Mouse (Mus musculus) heart, embryonic 12.5 days (tissue): ENCODE data around the gene Olfr313. TPM values are rescaled to one million over a fixed set of nuclear protein-coding genes. Genes with fewer than 3 reads are reported as not detected.
"Not testable (repeated sequence)": the region's sequence is repeated elsewhere in the genome, so short reads cannot be mapped to it uniquely, and the experiment has no call there.

Experiments used
- ATAC-seq: fragments of 200-750 bp; cut with Nextera tagmentation; 2 replicates; pipeline ENCODE4 v1.8.0; 2017; ENCODE audit warnings: moderate TSS enrichment, moderate library complexity; ENCODE audit not compliant: insufficient number of reproducible peaks, low FRiP score
- H3K27ac ChIP-seq: fragments of 300-500 bp; sonication (generic); 2 replicates; pipeline ENCODE4 v1.5.1; 2016; ENCODE audit warnings: mild to moderate bottlenecking, moderate library complexity; ENCODE audit not compliant: poor library complexity, severe bottlenecking
- H3K27me3 ChIP-seq: fragments of 300-500 bp; sonication (generic); replicated peaks from 2 replicates; pipeline ENCODE4 v1.6.1; 2016; ENCODE audit warnings: mild to moderate bottlenecking, moderate library complexity
- H3K36me3 ChIP-seq: fragments of 300-500 bp; sonication (generic); 2 replicates; pipeline ENCODE4 v1.6.1; 2016; ENCODE audit warnings: mild to moderate bottlenecking, moderate library complexity
- H3K4me1 ChIP-seq: fragments of 300-500 bp; sonication (generic); replicated peaks from 2 replicates; pipeline ENCODE4 v1.6.1; 2016; ENCODE audit warnings: mild to moderate bottlenecking
- H3K4me2 ChIP-seq: fragments of 300-500 bp; sonication (generic); 2 replicates; pipeline ENCODE4 v1.6.1; 2016; ENCODE audit warnings: mild to moderate bottlenecking, moderate library complexity
- H3K4me3 ChIP-seq: fragments of 300-500 bp; sonication (generic); 2 replicates; pipeline ENCODE4 v1.5.1; 2016; ENCODE audit warnings: mild to moderate bottlenecking
- H3K9ac ChIP-seq: fragments of 300-500 bp; sonication (generic); 2 replicates; pipeline ENCODE4 v1.6.1; 2016; ENCODE audit warnings: mild to moderate bottlenecking, moderate library complexity
- H3K9me3 ChIP-seq: fragments of 300-500 bp; sonication (generic); replicated peaks from 2 replicates; pipeline ENCODE4 v1.6.1; 2016; ENCODE audit warnings: mild to moderate bottlenecking, moderate library complexity
- WGBS: fragments of 180-500 bp; shearing (Covaris S2); methylation state at CpG from one replicate; pipeline ENCODE4 v1.1.7; 2016; 5-methylcytosine and 5-hydroxymethylcytosine counted together
- polyA plus RNA-seq: library from polyadenylated mRNA; unstranded; fragments of >200 nt; fragmentation: Nextera tagmentation; extraction: Ambion mirVana; gene quantifications from 2 replicates; pipeline ENCODE4 v1.2.1, GENCODE M21; 2016

Olfr313 gene
- polyA plus RNA-seq, 1 experiment from 2014 or later, result not detected

DNA sequence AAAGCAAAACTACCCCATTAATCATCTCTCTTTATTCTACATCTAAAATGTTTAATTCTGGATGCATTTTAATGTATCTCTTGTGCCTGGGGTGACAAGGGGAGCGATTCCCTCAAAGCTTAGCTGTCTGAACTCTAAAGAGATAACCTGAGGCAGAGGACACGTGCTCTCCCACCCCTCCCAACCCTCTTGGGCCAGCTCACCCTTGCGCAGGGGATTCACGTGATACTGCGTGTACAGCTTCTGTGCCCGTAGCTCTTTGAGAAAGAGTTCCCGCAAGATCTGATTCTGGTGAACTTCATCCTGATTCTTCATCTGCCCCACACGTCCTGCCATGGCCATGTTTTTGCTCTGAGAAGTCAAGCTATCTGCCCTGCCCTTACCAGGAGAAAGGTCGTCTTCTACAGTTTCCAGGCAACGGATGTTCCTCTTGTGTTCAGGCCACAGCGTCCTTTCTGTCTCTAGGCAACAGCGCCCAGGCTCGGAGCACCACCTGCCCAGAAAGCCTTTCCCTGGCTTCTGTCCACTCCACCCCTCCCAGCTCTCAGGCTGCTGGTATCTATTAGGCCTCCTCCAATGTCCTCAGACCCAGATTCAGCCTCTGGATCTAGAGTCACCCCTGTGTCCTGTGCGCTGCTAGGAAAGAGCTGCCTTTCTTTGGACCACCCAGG, 13.1 kb upstream of the Olfr313 start, which contains the start of gene Fam183b:
Gene Fam183b (minus strand): TSS at position 403 of the 671 bp plus-strand sequence.
- no peaks in the 10 kb centered on the region for H3K36me3 ChIP-seq
- peak within 1 kb of the TSS; percentile 40; the same call in 1 of the 2 replicates for H3K4me2 ChIP-seq
- H3K27me3 ChIP-seq, result peaks cover 4% of the 10 kb centered on the region; the same call in 1 of the 2 replicates
- whole genome bisulfite sequencing, result 41% methylated on average over 14 of the region's 14 CpGs
- 0 out of 2 replicates have a peak, but pooled peaks cover 10% of the 10 kb centered on the region for H3K4me1 ChIP-seq
- H3K4me3 ChIP-seq, result no peak within 1 kb of the TSS
- no peak within 1 kb of the TSS for H3K9ac ChIP-seq
- ATAC-seq, result peak; percentile 42; the same call in 1 of the 2 replicates
- H3K9me3 ChIP-seq, result no peaks in the 10 kb centered on the region
- no peak within 1 kb of the TSS for H3K27ac ChIP-seq

DNA sequence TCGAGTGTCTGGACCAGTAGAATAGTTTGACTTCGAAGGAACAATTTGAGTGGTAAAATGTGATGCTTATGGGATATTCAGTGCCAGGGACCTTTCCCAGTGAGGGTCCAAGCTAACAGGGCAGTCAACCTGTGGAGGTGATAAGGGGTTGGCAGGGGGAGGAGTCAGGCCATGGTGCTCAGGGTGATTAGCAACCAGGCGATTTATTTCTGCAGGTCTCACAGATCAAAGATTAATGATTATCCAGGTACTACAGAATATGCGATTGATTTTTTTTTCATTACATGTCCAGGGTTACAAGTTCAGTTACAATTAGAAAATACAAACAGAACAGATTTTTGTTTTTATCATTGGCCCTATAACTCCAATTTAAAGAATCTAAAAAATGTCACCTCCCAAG, 10.9 kb upstream of the Olfr313 start:
- H3K9me3 ChIP-seq, result no peaks in the 10 kb centered on the region
- WGBS, result 67% methylated on average over 4 of the region's 4 CpGs
- H3K4me1 ChIP-seq, result 0 out of 2 replicates have a peak, but pooled peaks cover 10% of the 10 kb centered on the region
- no peaks in the 10 kb centered on the region for H3K36me3 ChIP-seq
- no peak overlapping the region for H3K4me3 ChIP-seq
- no peak overlapping the region for H3K4me2 ChIP-seq
- ATAC-seq, result no peak
- H3K27me3 ChIP-seq, result peaks cover 3% of the 10 kb centered on the region; the same call in 1 of the 2 replicates
- no peak overlapping the region for H3K9ac ChIP-seq
- H3K27ac ChIP-seq, result no peak overlapping the region

DNA sequence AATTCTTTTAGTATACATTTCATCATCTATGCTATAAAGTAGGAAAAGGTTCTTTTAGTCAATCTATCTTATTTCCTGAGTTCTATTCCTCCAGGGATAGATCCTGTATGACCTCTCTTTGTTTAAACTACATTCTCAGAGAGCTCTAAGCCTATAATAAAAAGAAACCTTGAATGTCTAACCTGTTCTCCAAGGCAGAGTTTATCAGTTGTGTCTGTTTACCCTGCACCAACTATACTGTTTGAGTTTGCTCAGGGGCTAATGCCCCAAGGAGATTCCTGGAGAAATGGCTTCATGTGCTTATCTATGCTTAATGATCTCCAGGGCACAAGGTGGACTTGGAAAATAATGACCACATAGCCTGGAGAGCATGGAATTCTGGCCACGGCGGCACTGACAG, 10.4 kb upstream of the Olfr313 start:
- WGBS, result 57% methylated on average over 2 of the region's 2 CpGs
- Histone ChIP-seq H3K36me3 (no peaks in the 10 kb centered on the region), H3K27ac (no peak overlapping the region), H3K9me3 (no peaks in the 10 kb centered on the region), H3K4me2 (no peak overlapping the region), H3K4me3 (no peak overlapping the region), H3K9ac (no peak overlapping the region), H3K4me1 (0 out of 2 replicates have a peak, but pooled peaks cover 10% of the 10 kb centered on the region), H3K27me3 (no peaks in the 10 kb centered on the region)
- ATAC-seq, result no peak

DNA sequence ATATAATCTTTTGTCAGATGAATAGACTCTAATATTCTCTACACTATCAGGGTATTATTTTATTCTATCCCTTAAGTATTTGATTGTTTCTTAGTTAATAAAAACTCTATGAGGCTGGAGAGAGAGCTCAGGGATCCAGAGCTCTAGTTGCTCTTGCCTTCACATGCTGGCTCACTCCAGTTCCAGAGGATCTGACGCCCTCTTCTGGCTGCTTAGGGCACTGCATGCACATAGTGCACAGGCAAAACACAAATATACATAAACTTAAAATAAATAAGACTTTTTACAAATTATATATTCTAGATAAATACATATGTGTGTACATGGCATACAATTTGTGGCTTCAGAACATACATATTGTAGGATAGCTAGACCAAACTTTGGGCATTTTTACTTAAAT, 2.8 kb upstream of the Olfr313 start:
- H3K9me3 ChIP-seq, result no peaks in the 10 kb centered on the region
- H3K4me3 ChIP-seq, result no peak overlapping the region
- H3K4me2 ChIP-seq, result no peak overlapping the region
- no peaks in the 10 kb centered on the region for H3K36me3 ChIP-seq
- 5% methylated on average over 1 of the region's 1 CpGs for WGBS
- no peaks in the 10 kb centered on the region for H3K27me3 ChIP-seq
- no peaks in the 10 kb centered on the region for H3K4me1 ChIP-seq
- H3K9ac ChIP-seq, result no peak overlapping the region
- ATAC-seq, result no peak
- no peak overlapping the region for H3K27ac ChIP-seq

DNA sequence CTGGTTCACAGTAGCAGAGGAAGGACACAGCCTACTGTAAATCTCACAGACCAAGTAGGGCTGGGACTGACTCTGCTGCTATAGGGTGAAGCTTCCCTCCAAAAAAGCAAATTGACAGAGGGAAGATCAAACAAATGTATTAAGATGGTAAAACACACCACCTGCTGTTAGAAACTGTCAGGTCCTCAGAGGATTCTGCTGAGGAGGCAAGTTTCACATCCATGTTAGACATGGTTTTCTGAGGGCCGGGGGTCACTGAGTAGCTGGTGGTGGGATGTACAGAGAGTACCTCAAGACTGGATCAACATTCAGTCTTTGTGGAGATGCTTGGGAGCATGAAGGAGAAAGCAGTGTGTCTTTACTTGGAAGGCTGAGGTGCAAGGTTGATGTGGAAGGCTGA, 876 bp downstream of the Olfr313 start:
- H3K4me2 ChIP-seq, result no peak overlapping the region
- H3K9me3 ChIP-seq, result no peaks in the 10 kb centered on the region
- no peak overlapping the region for H3K9ac ChIP-seq
- H3K27me3 ChIP-seq, result no peaks in the 10 kb centered on the region
- no peak overlapping the region for H3K27ac ChIP-seq
- no peak for ATAC-seq
- no peak overlapping the region for H3K4me3 ChIP-seq
- 80% methylated on average over 1 of the region's 1 CpGs for WGBS
- no peaks in the 10 kb centered on the region for H3K36me3 ChIP-seq
- no peaks in the 10 kb centered on the region for H3K4me1 ChIP-seq

DNA sequence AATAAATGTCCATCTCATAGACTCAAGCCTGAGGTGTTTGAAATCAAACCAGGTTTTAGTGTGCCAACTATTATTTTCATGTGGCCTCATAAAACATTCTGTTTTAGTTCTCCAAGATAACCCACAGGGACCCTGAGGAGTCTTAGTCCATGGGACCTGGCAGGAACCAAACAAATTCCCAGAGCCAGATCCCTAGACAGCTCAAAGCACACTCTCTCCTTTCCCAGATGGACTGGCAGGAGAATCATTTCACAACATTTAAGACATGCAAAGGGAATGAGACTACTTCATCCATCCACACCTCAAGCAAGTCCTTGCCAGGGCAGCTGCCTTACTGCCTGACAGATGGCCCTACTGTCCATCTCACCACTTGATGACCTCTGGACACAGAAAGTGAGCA, 14.1 kb downstream of the Olfr313 start, which contains the start of gene Olfr312:
Gene Olfr312 (plus strand): TSS at position 301 of the 400 bp plus-strand sequence.
- ATAC-seq, H3K4me2 ChIP-seq, H3K4me3 ChIP-seq, H3K36me3 ChIP-seq, H3K9ac ChIP-seq, H3K27me3 ChIP-seq, H3K27ac ChIP-seq, H3K9me3 ChIP-seq, H3K4me1 ChIP-seq: not testable (repeated sequence)

DNA sequence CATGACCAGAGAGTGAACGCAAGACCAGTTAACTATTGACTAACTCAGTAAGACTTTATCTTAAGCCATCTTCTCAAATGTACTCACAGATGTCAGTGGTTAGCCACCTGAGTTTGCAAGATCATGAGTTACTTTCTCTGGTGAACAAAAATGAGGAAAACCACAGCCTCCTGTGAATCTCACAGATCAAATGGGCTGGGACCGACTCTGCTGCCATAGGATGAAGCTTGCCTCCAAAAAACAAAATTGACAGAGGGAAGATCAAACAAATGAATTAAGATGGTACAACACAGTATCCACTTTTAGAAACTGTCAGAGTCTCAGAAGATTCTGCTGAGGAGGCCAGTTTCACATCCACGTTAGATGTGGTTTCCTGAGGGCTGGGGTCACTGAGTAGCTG, 15.0 kb downstream of the Olfr313 start:
- Histone ChIP-seq H3K9ac (no peak overlapping the region), H3K27me3 (no peaks in the 10 kb centered on the region), H3K36me3 (no peaks in the 10 kb centered on the region), H3K4me2 (no peak overlapping the region), H3K9me3 (no peaks in the 10 kb centered on the region), H3K4me3 (no peak overlapping the region), H3K4me1 (no peaks in the 10 kb centered on the region), H3K27ac (no peak overlapping the region)
- 70% methylated on average over 3 of the region's 3 CpGs for WGBS
- ATAC-seq, result no peak

DNA sequence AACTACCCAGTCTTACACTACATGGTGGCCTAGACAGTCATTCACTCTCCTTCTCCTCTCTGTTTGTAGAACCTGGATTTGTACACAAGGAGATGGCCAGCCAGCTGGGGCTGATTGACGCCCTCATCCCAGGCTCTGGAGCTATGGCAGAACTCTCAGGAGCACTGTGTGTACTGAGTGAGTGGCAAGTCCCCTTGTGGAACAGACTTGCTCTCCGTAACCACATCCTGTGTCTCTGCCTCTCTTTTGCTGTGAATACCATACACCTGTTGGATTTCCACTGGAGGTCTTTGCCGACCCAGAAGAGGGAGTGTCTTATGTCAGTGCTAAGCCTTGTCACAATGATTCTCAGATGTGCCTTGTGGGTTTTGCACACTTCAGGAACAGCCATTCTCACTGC, 17.7 kb downstream of the Olfr313 start:
- H3K27ac ChIP-seq, ATAC-seq, H3K9me3 ChIP-seq, H3K9ac ChIP-seq, H3K4me1 ChIP-seq, H3K4me3 ChIP-seq, H3K4me2 ChIP-seq, H3K36me3 ChIP-seq, H3K27me3 ChIP-seq: not testable (repeated sequence)
- WGBS, result 74% methylated on average over 3 of the region's 3 CpGs

DNA sequence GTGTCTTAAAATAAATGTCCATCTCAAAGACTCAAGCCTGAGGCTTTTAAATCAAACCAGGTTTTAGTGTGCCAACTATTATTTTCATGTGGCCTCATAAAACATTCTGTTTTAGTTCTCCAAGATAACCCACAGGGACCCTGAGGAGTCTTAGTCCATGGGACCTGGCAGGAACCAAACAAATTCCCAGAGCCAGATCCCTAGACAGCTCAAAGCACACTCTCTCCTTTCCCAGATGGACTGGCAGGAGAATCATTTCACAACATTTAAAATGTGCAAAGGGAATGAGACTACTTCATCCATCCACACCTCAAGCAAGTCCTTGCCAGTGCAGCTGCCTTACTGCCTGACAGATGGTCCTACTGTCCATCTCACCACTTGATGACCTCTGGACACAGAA, 24.2 kb downstream of the Olfr313 start, which contains the start of gene Olfr311:
Gene Olfr311 (plus strand): TSS at position 301 of the 400 bp plus-strand sequence.
- not testable (repeated sequence) for H3K36me3 ChIP-seq, H3K4me2 ChIP-seq, H3K9me3 ChIP-seq, H3K4me3 ChIP-seq, ATAC-seq, H3K9ac ChIP-seq, H3K27ac ChIP-seq, H3K27me3 ChIP-seq, H3K4me1 ChIP-seq

DNA sequence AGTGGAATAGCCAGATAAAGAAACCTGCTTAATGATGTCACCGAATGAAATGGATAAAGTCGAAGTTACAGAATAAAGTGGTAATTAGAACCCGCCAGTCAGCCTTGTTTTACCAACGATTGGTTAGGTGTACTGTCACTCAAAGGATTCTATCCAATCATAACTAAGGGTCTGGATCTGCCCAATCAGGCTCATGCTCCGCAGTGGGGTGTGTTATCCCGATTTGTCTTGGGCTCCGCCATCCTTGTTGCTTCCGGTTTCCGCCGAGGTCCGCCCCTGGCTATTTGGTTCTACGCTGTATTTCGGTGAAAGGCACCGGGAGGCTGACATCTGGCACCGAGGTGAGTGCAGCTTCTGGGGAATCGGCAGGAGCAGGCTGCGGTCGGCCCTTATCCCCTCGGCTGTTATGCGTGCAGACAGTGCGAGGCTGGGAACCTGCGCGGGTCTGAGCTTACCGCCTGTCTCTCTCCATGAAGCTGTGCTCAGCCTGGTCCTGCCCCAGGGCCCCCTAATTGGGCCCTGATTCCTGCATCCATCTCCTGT, 32.2 kb downstream of the Olfr313 start, which contains the start of gene Gm12258:
Gene Gm12258 (plus strand): TSS at position 240 of the 543 bp plus-strand sequence.
- Histone ChIP-seq H3K27ac (peak within 1 kb of the TSS; percentile 78), H3K4me2 (peak within 1 kb of the TSS; percentile 91), H3K9me3 (0 out of 2 replicates have a peak, but pooled peaks cover 3% of the 10 kb centered on the region), H3K4me3 (peak within 1 kb of the TSS; percentile 95), H3K36me3 (peaks cover 19% of the 10 kb centered on the region), H3K9ac (peak within 1 kb of the TSS; percentile 89), H3K27me3 (no peaks in the 10 kb centered on the region), H3K4me1 (peaks cover 7% of the 10 kb centered on the region)
- peak; percentile 100 for ATAC-seq
- WGBS, result under 1% methylated on average over 24 of the region's 24 CpGs

DNA sequence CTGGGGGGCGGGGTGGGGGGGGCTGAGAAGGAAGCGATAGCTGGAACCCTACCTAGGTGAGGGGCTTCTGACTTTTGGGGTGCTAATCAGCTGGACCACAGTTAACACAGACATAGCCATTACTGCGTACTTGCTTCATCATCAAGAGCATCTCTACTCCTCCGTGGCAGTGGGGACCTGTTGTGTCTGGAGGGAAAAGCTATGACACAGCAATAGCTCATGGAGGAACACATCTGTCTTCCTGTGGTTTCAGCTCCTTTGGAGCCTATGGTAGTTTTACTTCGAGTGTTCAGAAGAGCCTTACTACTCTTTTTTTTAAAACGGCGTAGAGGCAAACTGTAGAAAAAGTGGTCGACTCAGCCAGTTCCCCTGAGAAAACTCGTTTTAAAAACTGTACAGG, 32.8 kb downstream of the Olfr313 start:
- H3K4me2 ChIP-seq, result peak overlapping the region; percentile 91
- H3K36me3 ChIP-seq, result peaks cover 25% of the 10 kb centered on the region
- H3K9me3 ChIP-seq, result 0 out of 2 replicates have a peak, but pooled peaks cover 3% of the 10 kb centered on the region
- H3K27me3 ChIP-seq, result no peaks in the 10 kb centered on the region
- H3K27ac ChIP-seq, result peak overlapping the region; percentile 78; the same call in 1 of the 2 replicates
- 44% methylated on average over 9 of the region's 9 CpGs for WGBS
- peak overlapping the region; percentile 89 for H3K9ac ChIP-seq
- H3K4me1 ChIP-seq, result peaks cover 7% of the 10 kb centered on the region
- ATAC-seq, result 0 out of 2 replicates have a peak, but pooled peaks have one; percentile 10
- peak overlapping the region; percentile 95 for H3K4me3 ChIP-seq
